Mouse (Mus musculus) bone marrow macrophage, adult 2 months (primary cell): ENCODE measurements around the gene Enpp1.

ENCODE experiments used
- CTCF ChIP-seq: IDR thresholded peaks from 2 replicates; pipeline ENCODE4 v1.5.1; 2012; ENCODE audit warnings: low read depth, mild to moderate bottlenecking, low read length, moderate library complexity
- POLR2A ChIP-seq: IDR thresholded peaks from 2 replicates; pipeline ENCODE4 v1.6.1; 2012; ENCODE audit warnings: mild to moderate bottlenecking, low read depth, low read length, borderline replicate concordance

- TF ChIP-seq CTCF (no peak), POLR2A (no peak)
Observed at GRCm38 (mm10) chr10:24641416-24642140, 70.4 kb downstream of the Enpp1 start.
